Mouse (Mus musculus): ENCODE results near the gene Tmem151a. TPM values are rescaled to one million over a fixed set of nuclear protein-coding genes. Genes with fewer than 3 reads are reported as not detected.

Tmem151a gene
- total RNA-seq, 4 experiments from 2014 or later, result 2.1 to 3.9 (median 3.2) TPM

GRCm38 (mm10) chr19:5045531-5045930 lies 39.8 kb downstream of the Tmem151a start:
- no peak for DNase-seq (ENCODE audit: low spot score)

- no peak for DNase-seq (ENCODE audit: low spot score)
Observed at GRCm38 (mm10) chr19:5041588-5041987, 43.7 kb downstream of the Tmem151a start.

GRCm38 (mm10) chr19:5040862-5041523 lies 44.3 kb downstream of the Tmem151a start, which contains the start of gene Brms1:
Gene Brms1, plus strand, starts transcription at chr19:5041354.
- peak; percentile 91 for DNase-seq (ENCODE audit: low spot score)

GRCm38 (mm10) chr19:5039301-5040114 lies 45.8 kb downstream of the Tmem151a start:
- no peak for DNase-seq (ENCODE audit: low spot score)

- DNase-seq (ENCODE audit: low spot score), result peak; percentile 76
Observed at GRCm38 (mm10) chr19:5038709-5039156, 46.6 kb downstream of the Tmem151a start, which contains the start of the genes B4gat1 and AC124502.3. Gene B4gat1, plus strand, starts transcription at chr19:5038826. Gene AC124502.3, plus strand, starts transcription at chr19:5038891.

- peak; percentile 88 for DNase-seq (ENCODE audit: low spot score)
Observed at GRCm38 (mm10) chr19:5037678-5038571, 47.4 kb downstream of the Tmem151a start.

- no peak for DNase-seq (ENCODE audit: low spot score)
Observed at GRCm38 (mm10) chr19:5036577-5036976, 48.8 kb downstream of the Tmem151a start.

GRCm38 (mm10) chr19:5032686-5033085 lies 52.6 kb downstream of the Tmem151a start:
- no peak for DNase-seq (ENCODE audit: low spot score)

- no peak for DNase-seq (ENCODE audit: low spot score)
Observed at GRCm38 (mm10) chr19:5026111-5026510, 59.2 kb downstream of the Tmem151a start.

GRCm38 (mm10) chr19:5023621-5024479 lies 61.5 kb downstream of the Tmem151a start, which contains the start of gene Slc29a2:
Gene Slc29a2, plus strand, starts transcription at chr19:5023860.
- DNase-seq (ENCODE audit: low spot score), result peak; percentile 91

- DNase-seq (ENCODE audit: low spot score), result no peak
Observed at GRCm38 (mm10) chr19:5021416-5021815, 63.9 kb downstream of the Tmem151a start.

Other genes starting within 250 kb of the Tmem151a start
- 10 to 100 TPM; 22.2 to 32.1 (median 28.6) TPM for gene Ccs, start 246.2 kb downstream of the Tmem151a start, total RNA-seq (2022)
- gene Ccdc87, start 246.2 kb downstream of the Tmem151a start, total RNA-seq (2022), result under 1 TPM in 2 of 4 experiments, not detected in 2; 0.09 to 0.14 TPM
- gene Ctsf, start 230.4 kb downstream of the Tmem151a start, total RNA-seq (2022), result 10 to 100 TPM; 77.7 to 86.2 (median 81.6) TPM
- 1 to 10 TPM; 2.0 to 4.3 (median 2.6) TPM for gene Actn3, start 207.6 kb downstream of the Tmem151a start, total RNA-seq (2022)
- 1 to 10 TPM; 2.8 to 4.2 (median 3.4) TPM for gene Zdhhc24, start 206.9 kb downstream of the Tmem151a start, total RNA-seq (2022)
- gene Bbs1, start 178.9 kb downstream of the Tmem151a start, total RNA-seq (2022), result 1 to 10 TPM; 2.6 to 3.2 (median 2.9) TPM
- gene Dpp3, start 157.2 kb downstream of the Tmem151a start, total RNA-seq (2022), result 10 to 100 TPM; 17.0 to 20.0 (median 18.3) TPM
- 1 to 10 TPM; 3.8 to 7.6 (median 5.2) TPM for gene Peli3, start 142.4 kb downstream of the Tmem151a start, total RNA-seq (2022)
- gene Mrpl11, start 123.4 kb downstream of the Tmem151a start, total RNA-seq (2022), result 10 to 100 TPM; 62.8 to 74.0 (median 69.9) TPM
- under 1 TPM in 1 of 4 experiments, not detected in 3; 0.08 TPM for gene Npas4, start 95.2 kb downstream of the Tmem151a start, total RNA-seq (2022)
- gene Slc29a2, start 61.7 kb downstream of the Tmem151a start, total RNA-seq (2022), result 10 to 100 TPM in 2 of 4 experiments, 1 to 10 TPM in 2; 8.8 to 11.9 (median 10.6) TPM
- 10 to 100 TPM; 45.0 to 47.2 (median 45.6) TPM for gene B4gat1, start 46.7 kb downstream of the Tmem151a start, total RNA-seq (2022)
- gene AC124502.3, start 46.6 kb downstream of the Tmem151a start, total RNA-seq (2022), result 1 to 10 TPM; 2.4 to 3.4 (median 2.6) TPM
- 10 to 100 TPM; 13.0 to 17.6 (median 15.6) TPM for gene Brms1, start 44.2 kb downstream of the Tmem151a start, total RNA-seq (2022)
- gene Rin1, start 35.0 kb downstream of the Tmem151a start, total RNA-seq (2022), result 1 to 10 TPM in 3 of 4 experiments, under 1 TPM in 1; 0.79 to 2.6 (median 2.0) TPM
- 1 to 10 TPM; 6.8 to 9.3 (median 8.7) TPM for gene Cd248, start 17.5 kb downstream of the Tmem151a start, total RNA-seq (2022)
- gene Yif1a, start 3.0 kb upstream of the Tmem151a start, total RNA-seq (2022), result 100 to 1,000 TPM; 104 to 113 (median 111) TPM
- under 1 TPM in 2 of 4 experiments, not detected in 2; 0.19 to 0.27 TPM for gene Cnih2, start 13.0 kb upstream of the Tmem151a start, total RNA-seq (2022)
- gene Rab1b, start 21.5 kb upstream of the Tmem151a start, total RNA-seq (2022), result 100 to 1,000 TPM; 185 to 214 (median 210) TPM
- 10 to 100 TPM; 52.1 to 60.3 (median 58.6) TPM for gene Klc2, start 33.0 kb upstream of the Tmem151a start, total RNA-seq (2022)
- 10 to 100 TPM; 18.6 to 21.9 (median 20.8) TPM for gene Pacs1, start 187.6 kb upstream of the Tmem151a start, total RNA-seq (2022)
- 100 to 1,000 TPM; 108 to 125 (median 119) TPM for gene Sf3b2, start 209.9 kb upstream of the Tmem151a start, total RNA-seq (2022)
- gene Gal3st3, start 212.8 kb upstream of the Tmem151a start, total RNA-seq (2022), result 10 to 100 TPM; 22.3 to 32.9 (median 25.1) TPM

All from heart, adult 8-10 months (tissue).